Mouse (Mus musculus): ENCODE results near the gene Selenos. TPM values are rescaled to one million over a fixed set of nuclear protein-coding genes. Genes with fewer than 3 reads are reported as not detected.
A peak's percentile ranks its signal among the peaks of the same experiment; 100 is the strongest.
"Not testable (repeated sequence)": the region's sequence is repeated elsewhere in the genome, so short reads cannot be mapped to it uniquely, and the experiment has no call there.

The Selenos gene
- polyA plus RNA-seq, 1 experiment from 2014 or later, result 83.7 TPM

DNA sequence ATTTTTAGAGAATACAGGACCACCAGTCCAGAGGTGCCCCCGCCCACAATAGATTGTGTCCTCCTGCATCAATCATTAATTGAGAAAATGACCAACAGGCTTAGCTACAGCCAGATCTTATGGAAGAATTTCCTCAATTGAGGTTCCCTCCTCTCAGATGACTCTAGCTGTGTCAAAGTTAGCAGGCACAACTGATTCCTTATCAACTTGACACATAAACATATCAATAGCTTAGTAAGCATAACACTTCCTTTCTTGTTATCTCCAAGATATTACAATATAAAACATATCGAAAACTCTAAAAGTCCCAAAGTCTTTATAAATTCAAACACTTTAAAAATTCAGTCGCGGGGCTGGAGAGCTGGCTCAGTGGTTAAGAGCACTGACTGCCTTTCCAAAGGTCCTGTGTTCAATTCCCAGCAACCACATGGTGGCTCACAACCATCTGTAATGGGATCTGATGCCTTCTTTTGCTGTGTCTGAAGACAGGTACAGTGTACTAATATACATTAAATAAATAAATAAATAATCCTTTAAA lies 25.4 kb upstream of the Selenos start:
- H3K36me3 ChIP-seq, result no peaks in the 10 kb centered on the region
- 90% methylated on average over 4 of the region's 4 CpGs for WGBS
- H3K9ac ChIP-seq, result no peak overlapping the region
- no peak overlapping the region for H3K4me2 ChIP-seq (replicated peaks)
- H3K27ac ChIP-seq, result no peak overlapping the region
- no peaks in the 10 kb centered on the region for H3K4me1 ChIP-seq
- H3K27me3 ChIP-seq, result no peaks in the 10 kb centered on the region; the same call in 1 of the 2 replicates
- no peaks in the 10 kb centered on the region for H3K9me3 ChIP-seq (replicated peaks)
- ATAC-seq (ENCODE audit: low FRiP score), result no peak
- no peak overlapping the region for H3K4me3 ChIP-seq

DNA sequence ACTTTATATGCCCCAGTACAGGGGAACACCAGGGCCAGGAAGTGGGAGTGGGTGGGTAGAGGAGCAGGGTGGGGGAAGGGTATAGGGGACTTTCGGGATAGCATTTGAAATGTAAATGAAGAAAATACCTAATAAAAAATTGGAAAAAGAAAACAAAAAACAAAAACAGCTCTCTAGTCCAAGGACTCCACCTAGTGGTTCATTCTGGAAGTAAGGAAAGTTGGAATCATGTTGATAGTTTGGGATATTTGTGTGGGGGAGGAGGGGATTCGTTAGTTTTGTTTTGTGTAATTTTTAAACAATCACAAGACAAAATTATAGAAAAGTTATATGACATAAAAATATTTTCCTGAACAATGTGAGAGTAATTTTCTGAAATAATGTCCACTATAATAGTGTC lies 24.1 kb upstream of the Selenos start:
- not testable (repeated sequence) for H3K36me3 ChIP-seq; H3K9ac ChIP-seq; H3K27me3 ChIP-seq; ATAC-seq (ENCODE audit: low FRiP score); H3K27ac ChIP-seq; H3K4me3 ChIP-seq; H3K4me1 ChIP-seq; H3K4me2 ChIP-seq (replicated peaks); H3K9me3 ChIP-seq (replicated peaks)
- 9% methylated on average over 2 of the region's 2 CpGs for WGBS

DNA sequence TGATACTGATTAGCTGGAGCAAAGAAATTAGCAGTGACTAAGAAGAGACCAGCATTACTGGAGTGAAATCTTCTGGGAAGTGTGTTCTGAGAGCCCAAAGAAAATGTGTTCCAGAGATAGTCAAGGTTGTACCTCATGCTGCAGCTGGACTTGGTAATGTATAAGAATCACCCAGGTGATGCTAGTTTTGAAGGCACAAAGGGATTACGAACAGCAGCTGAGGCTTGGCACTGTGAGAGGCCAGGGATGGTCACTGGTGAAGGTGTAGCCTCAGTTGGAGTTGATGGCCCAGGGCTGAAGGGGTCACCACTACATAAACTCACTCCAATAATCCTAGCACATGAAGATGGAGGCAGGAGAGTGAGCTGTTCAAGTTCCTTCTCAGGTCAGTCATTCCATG lies 20.7 kb upstream of the Selenos start, which contains the start of gene Snrpa1:
Gene Snrpa1, plus strand, starts transcription at position 301 of the 400 bp plus-strand sequence.
- Histone ChIP-seq H3K4me3 (peak within 1 kb of the TSS; percentile 95), H3K4me1 (peaks cover 19% of the 10 kb centered on the region), H3K27ac (no peak within 1 kb of the TSS), H3K9me3 (replicated peaks) (no peaks in the 10 kb centered on the region), H3K4me2 (replicated peaks) (peak within 1 kb of the TSS; percentile 88), H3K36me3 (peaks cover 8% of the 10 kb centered on the region), H3K9ac (peak within 1 kb of the TSS; percentile 93; the same call in 1 of the 2 replicates), H3K27me3 (no peaks in the 10 kb centered on the region; the same call in 1 of the 2 replicates)
- no peak for ATAC-seq (ENCODE audit: low FRiP score)
- 72% methylated on average over 1 of the region's 1 CpGs for WGBS

DNA sequence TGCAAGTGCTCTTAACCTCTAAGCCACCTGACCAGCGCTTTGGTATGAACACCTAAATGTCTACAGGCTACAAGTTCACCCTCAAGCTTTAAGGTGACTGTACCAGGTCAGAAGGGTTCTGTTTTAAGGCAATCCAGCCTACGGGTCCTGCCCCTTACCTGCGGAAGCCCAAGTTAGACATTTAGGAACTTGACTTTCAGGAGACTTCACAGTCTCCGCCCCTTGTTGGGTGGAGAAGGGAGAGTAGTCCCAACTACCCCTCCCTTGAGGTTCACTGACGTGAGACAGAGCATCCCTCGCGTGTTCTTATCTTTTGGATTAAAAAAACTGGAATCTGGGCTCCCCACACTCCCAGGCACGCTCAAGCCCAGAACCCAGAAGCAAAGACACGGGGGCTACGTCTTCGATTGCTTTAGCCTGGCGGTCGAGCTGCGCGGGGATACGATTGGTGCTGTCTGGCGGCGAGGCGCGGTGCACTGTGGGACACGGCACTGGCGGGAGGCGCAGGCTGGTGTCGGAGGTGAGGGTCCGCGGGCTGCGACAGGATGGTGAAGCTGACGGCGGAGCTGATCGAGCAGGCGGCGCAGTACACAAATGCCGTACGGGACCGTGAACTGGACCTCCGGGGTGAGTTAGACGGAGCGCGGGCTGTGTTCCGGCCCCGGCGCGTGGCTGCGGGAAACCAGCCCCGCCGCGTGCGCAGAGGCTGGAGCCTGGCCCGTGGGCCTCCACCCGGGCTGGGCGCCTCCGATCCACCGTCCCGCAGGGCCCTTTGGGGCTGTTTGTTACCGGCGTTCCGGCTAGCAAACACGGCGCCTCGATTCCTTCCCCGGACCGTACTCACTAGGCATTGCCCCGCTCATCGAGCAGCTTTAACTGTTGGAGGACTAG lies 19.1 kb upstream of the Selenos start:
- Histone ChIP-seq H3K36me3 (peaks cover 20% of the 10 kb centered on the region), H3K27ac (peak overlapping the region; percentile 76), H3K9ac (peak overlapping the region; percentile 93), H3K27me3 (no peaks in the 10 kb centered on the region; the same call in 1 of the 2 replicates), H3K9me3 (replicated peaks) (no peaks in the 10 kb centered on the region), H3K4me1 (peaks cover 19% of the 10 kb centered on the region), H3K4me3 (peak overlapping the region; percentile 95), H3K4me2 (replicated peaks) (peak overlapping the region; percentile 88)
- ATAC-seq (ENCODE audit: low FRiP score), result peak; percentile 95
- WGBS, result under 1% methylated on average over 62 of the region's 64 CpGs

DNA sequence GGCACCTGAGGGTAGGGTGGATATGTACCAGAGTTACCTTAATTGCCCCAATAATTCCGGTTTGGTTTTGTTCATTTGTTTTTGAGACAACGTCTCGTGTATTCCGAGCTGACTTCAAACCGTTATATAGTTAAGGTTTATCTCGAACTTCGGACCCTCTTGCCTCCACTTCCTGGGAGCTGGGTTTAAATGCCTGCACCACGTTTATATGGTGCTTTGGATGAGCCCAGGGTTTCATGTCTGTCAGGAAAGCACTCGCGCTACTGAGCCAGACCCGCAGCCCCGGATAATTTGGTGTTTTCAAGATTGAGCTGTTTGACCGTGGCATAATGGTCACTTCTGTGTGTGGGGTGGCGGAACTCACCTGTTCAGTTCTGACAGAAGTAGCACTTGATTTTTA lies 18.4 kb upstream of the Selenos start:
- Histone ChIP-seq H3K9me3 (replicated peaks) (no peaks in the 10 kb centered on the region), H3K4me3 (peak overlapping the region; percentile 95), H3K9ac (peak overlapping the region; percentile 93), H3K4me1 (peaks cover 19% of the 10 kb centered on the region), H3K36me3 (peaks cover 23% of the 10 kb centered on the region), H3K27me3 (no peaks in the 10 kb centered on the region; the same call in 1 of the 2 replicates), H3K4me2 (replicated peaks) (peak overlapping the region; percentile 88), H3K27ac (no peak overlapping the region)
- under 1% methylated on average over 14 of the region's 14 CpGs for WGBS
- ATAC-seq (ENCODE audit: low FRiP score), result no peak

DNA sequence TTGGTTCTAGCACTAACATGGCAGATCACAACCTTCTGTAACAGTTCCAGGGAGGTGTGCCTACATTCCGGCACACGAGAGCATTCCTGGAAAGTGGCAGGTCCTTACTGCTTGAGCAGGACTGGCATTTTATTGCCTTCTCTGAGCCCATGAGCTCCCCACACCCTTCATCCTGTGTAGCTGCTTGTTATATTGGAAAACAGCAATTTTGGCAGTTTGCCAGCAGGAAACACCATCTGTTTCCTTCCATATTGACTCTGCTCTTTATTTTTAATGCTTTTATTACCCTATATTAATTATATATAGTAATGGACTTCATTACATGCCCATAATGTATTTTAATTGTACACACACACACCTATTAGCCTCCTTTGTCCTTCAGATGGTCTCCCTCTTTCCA lies 3.0 kb upstream of the Selenos start:
- Histone ChIP-seq H3K9ac (no peak overlapping the region), H3K9me3 (replicated peaks) (no peaks in the 10 kb centered on the region), H3K4me1 (peaks cover 14% of the 10 kb centered on the region), H3K4me3 (no peak overlapping the region), H3K36me3 (peaks cover 53% of the 10 kb centered on the region), H3K4me2 (replicated peaks) (no peak overlapping the region), H3K27ac (no peak overlapping the region), H3K27me3 (no peaks in the 10 kb centered on the region)
- ATAC-seq (ENCODE audit: low FRiP score), result no peak
- WGBS, result 83% methylated on average over 2 of the region's 2 CpGs

DNA sequence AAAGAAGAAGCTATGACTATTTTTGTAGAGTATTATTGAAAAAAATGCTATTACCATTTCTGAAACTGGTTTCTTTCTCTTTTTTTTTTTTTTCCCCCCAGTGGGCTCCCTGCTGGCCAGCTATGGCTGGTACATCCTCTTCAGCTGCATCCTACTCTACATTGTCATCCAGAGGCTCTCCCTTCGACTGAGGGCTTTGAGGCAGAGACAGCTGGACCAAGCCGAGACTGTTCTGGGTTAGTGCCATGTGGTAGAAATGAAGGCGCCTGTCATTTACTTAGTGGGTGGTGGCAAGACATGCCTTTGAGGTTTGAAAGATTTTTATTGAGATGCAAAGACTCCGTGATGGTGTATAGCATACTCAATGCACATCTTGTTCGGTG lies 773 bp downstream of the Selenos start:
- Histone ChIP-seq H3K27ac (peak overlapping the region; percentile 82; the same call in 1 of the 2 replicates), H3K9ac (peak overlapping the region; percentile 85), H3K9me3 (replicated peaks) (no peaks in the 10 kb centered on the region), H3K4me1 (peaks cover 14% of the 10 kb centered on the region), H3K27me3 (no peaks in the 10 kb centered on the region), H3K4me2 (replicated peaks) (peak overlapping the region; percentile 85), H3K4me3 (peak overlapping the region; percentile 89), H3K36me3 (peaks cover 48% of the 10 kb centered on the region)
- no peak for ATAC-seq (ENCODE audit: low FRiP score)
- WGBS, result 32% methylated on average over 5 of the region's 5 CpGs

DNA sequence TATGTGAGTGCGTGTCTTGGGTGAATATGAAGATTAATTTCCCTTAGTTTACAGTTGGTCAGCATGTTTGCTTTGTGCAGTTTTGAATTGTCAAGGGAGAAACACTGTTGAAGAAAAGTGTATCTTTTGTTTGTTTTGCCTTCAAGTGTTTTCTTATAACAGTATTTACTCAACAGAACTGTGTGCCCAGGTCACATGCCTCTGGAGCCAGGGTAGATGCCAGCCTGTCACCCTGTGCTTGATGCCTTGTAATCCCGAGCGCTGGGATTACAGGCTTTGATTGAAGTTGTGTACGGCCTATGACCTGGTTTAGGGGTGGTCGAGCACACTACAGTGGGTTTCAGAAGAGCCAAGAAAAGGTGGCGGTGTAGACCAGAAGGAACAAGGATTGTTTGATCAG lies 4.3 kb downstream of the Selenos start:
- no peak overlapping the region for H3K4me3 ChIP-seq
- no peak overlapping the region for H3K4me2 ChIP-seq (replicated peaks)
- no peaks in the 10 kb centered on the region for H3K27me3 ChIP-seq
- 93% methylated on average over 6 of the region's 6 CpGs for WGBS
- H3K27ac ChIP-seq, result no peak overlapping the region
- no peaks in the 10 kb centered on the region for H3K9me3 ChIP-seq (replicated peaks)
- no peak overlapping the region for H3K9ac ChIP-seq
- peaks cover 65% of the 10 kb centered on the region for H3K36me3 ChIP-seq
- no peak for ATAC-seq (ENCODE audit: low FRiP score)
- peaks cover 13% of the 10 kb centered on the region for H3K4me1 ChIP-seq

DNA sequence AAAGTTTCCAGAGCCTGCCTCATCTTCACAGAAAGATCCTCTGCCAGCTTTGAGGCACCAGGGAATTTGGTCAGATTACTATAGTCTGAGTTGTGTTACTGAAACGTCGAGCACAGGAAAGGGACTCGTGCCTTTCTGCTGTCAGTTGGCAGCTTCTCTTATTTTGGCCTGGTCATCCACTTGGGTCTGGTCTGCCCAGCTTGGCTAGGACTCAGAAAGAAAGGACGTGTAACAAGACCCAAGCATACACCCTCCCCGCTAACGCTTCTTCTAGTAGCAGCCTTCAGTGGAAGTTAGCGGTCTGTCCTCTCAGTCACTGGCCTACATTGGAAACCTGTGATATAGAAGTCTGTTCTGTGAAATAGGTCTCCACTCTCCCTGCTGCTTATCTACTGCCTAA lies 5.1 kb downstream of the Selenos start:
- no peak for ATAC-seq (ENCODE audit: low FRiP score)
- Histone ChIP-seq H3K36me3 (peaks cover 72% of the 10 kb centered on the region), H3K4me1 (peaks cover 11% of the 10 kb centered on the region), H3K9ac (no peak overlapping the region), H3K9me3 (replicated peaks) (no peaks in the 10 kb centered on the region), H3K27ac (no peak overlapping the region), H3K4me3 (no peak overlapping the region), H3K27me3 (no peaks in the 10 kb centered on the region), H3K4me2 (replicated peaks) (no peak overlapping the region)
- 85% methylated on average over 7 of the region's 7 CpGs for WGBS

DNA sequence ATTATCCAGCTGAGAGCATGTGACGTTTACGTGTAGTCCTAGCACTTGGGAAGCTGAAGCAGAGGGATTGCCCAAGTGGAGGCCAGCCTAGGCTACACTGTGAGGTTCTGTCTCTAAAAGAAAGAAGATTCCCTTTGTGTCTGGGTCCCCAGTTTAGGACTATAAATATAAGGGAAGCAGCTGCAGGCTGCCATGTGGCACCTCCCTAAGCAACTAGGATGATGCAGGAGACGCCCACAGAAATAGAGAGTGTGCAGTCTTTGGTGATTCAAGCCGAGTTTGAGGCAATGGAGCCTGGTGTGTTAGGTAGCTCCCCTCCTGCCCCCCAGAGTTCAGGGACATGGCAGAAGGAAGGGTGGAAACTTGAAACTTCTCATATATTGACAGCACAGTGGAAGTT lies 8.2 kb downstream of the Selenos start:
- Histone ChIP-seq H3K27ac (no peak overlapping the region), H3K4me3 (no peak overlapping the region), H3K9me3 (replicated peaks) (no peaks in the 10 kb centered on the region), H3K36me3 (peaks cover 88% of the 10 kb centered on the region), H3K4me1 (no peaks in the 10 kb centered on the region), H3K4me2 (replicated peaks) (no peak overlapping the region), H3K9ac (no peak overlapping the region), H3K27me3 (no peaks in the 10 kb centered on the region)
- no peak for ATAC-seq (ENCODE audit: low FRiP score)
- 90% methylated on average over 4 of the region's 4 CpGs for WGBS

DNA sequence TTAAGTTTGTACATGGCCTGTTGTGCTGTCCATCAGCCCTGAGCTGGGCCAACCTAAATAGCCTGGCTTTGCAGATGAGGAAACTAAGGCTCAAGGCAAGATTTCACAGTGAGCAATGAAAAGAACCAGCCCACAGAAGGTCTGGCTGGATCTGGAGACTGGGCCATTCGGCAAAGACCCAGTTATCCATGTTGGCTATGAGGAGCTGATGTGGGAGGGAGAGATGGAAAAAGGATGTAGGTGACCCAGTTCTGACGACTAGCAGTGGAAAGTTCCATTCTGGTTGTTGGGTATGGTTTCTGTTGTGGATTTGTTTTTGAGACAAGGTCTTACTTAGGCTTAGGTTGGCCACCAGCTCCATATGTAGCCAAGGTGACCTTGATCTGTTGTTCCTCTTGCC lies 8.6 kb downstream of the Selenos start:
- Histone ChIP-seq H3K27ac (no peak overlapping the region), H3K9ac (no peak overlapping the region), H3K27me3 (no peaks in the 10 kb centered on the region), H3K4me2 (replicated peaks) (no peak overlapping the region), H3K4me3 (no peak overlapping the region), H3K4me1 (no peaks in the 10 kb centered on the region), H3K36me3 (peaks cover 84% of the 10 kb centered on the region), H3K9me3 (replicated peaks) (no peaks in the 10 kb centered on the region)
- WGBS, result 90% methylated on average over 2 of the region's 2 CpGs
- no peak for ATAC-seq (ENCODE audit: low FRiP score)

DNA sequence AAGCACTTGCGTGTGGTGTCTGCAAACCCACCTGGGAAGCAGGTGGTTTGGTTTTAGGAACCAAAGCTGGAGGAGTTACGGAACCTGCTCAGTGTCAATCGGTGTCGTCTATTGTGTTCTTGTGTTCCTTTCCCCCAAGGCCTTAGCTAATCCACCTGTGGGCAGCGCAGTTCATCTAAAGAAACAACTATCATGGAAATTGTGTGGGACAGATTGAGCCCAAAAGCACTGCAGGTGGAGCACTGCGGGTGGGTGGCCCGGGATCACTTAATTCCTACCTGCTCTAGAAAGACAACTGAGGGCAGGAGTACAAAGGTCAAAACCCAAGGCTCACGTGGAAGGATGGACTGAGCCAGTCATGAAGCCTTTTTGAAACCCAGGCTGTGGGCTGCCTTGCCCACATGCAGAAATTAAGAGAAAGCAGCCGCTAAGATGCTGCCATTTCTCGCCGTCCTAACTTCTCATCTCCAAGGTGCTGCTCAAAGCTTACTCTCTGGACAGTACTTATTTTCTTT lies 11.3 kb downstream of the Selenos start:
- ATAC-seq (ENCODE audit: low FRiP score), result no peak
- Histone ChIP-seq H3K36me3 (peaks cover 59% of the 10 kb centered on the region), H3K27me3 (no peaks in the 10 kb centered on the region), H3K9ac (no peak overlapping the region), H3K9me3 (replicated peaks) (no peaks in the 10 kb centered on the region), H3K4me3 (no peak overlapping the region), H3K27ac (no peak overlapping the region), H3K4me2 (replicated peaks) (no peak overlapping the region), H3K4me1 (no peaks in the 10 kb centered on the region)
- whole genome bisulfite sequencing, result 86% methylated on average over 11 of the region's 11 CpGs

Measured in hindbrain, embryonic 12.5 days (tissue).